Mouse (Mus musculus): ENCODE data around the gene Vmn2r44. TPM values are rescaled to one million over a fixed set of nuclear protein-coding genes. Genes with fewer than 3 reads are reported as not detected.
"Not testable (repeated sequence)": the region's sequence is repeated elsewhere in the genome, so short reads cannot be mapped to it uniquely, and the experiment has no call there.

Vmn2r44 gene
- total RNA-seq (2021) = not detected
- long read RNA-seq, experiment 1 = 0 reads
- long read RNA-seq, experiment 2 = 0 reads

DNA sequence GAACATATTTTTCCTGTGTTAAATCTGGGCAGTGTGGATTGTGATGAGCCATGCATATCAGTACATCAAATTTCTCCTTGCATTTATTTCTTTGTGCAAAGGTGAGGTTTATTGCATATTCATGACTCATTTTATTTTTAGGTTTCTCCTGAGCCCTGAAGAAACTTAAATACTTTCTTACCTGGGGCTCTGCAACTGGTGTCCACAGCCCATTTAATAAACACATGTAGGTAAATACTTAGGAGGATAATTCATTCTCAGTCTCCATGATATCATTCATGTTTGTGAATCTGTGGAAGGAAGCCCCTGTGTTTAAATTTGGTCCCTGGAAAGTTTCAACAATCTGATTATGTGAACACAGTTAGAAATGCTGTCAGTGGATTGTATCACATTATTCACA, at the start of gene Vmn2r44:
Gene Vmn2r44, minus strand, starts transcription at position 101 of the 400 bp plus-strand sequence.
- intact Hi-C loops (cut with DNase I); DNase-seq (ENCODE audit: low spot score in 2 of 2): not testable (repeated sequence)

GRCm38 (mm10) chr7:8357879-8358278, 25.3 kb downstream of the Vmn2r44 start:
- DNase-seq (ENCODE audit: low spot score in 2 of 2); intact Hi-C loops (cut with DNase I): not testable (repeated sequence)

Other genes with a start within 250 kb of the Vmn2r44 start
- not detected for gene Vmn2r41, start 221.7 kb downstream of the Vmn2r44 start, total RNA-seq (2021)
- not detected for gene Vmn2r42, start 183.0 kb downstream of the Vmn2r44 start, total RNA-seq (2021)
- gene Vmn2r43, start 122.7 kb downstream of the Vmn2r44 start, total RNA-seq (2021) = not detected
- gene Vmn2r45, start 105.7 kb upstream of the Vmn2r44 start, total RNA-seq (2021) = not detected